Mouse (Mus musculus) liver, postnatal 0 days (tissue): ENCODE data around the gene Ckap4.

Source experiments
- CTCF ChIP-seq: sonication (generic); IDR thresholded peaks from 2 replicates; pipeline ENCODE4 v1.5.1; 2016; ENCODE audit warnings: antibody characterized with exemption, low read depth
- EP300 ChIP-seq: IDR thresholded peaks from 2 replicates; pipeline ENCODE4 v1.6.1; 2016; ENCODE audit warnings: antibody characterized with exemption, low read depth, mild to moderate bottlenecking

DNA sequence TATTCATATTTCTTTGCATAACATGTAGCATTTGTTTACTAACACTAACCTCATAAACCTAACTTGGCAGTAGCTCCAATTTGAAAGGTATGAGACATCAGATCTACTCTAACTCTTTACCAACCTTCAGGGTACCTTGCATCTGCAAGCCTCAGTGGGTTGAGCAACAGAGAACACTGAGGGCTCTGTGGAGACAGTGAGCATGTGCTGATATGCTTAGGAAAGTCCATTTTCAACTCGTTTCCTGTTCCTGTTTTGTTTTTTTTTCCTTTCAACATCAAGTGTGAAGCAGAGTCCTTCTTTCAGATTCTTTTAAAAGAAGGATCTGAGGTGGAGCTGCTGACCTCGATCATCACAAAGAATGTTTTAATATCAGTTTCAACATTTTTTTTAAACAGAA lies 22.3 kb upstream of the Ckap4 start:
- TF ChIP-seq CTCF: no peak
- TF ChIP-seq EP300: no peak
